Mouse (Mus musculus): ENCODE measurements around the gene Rbbp4. TPM values are rescaled to one million over a fixed set of nuclear protein-coding genes. Genes with fewer than 3 reads are reported as not detected.

Rbbp4 gene
- total and polyA plus RNA-seq, 3 experiments: 41.4 to 179 (median 73.3) TPM

DNA sequence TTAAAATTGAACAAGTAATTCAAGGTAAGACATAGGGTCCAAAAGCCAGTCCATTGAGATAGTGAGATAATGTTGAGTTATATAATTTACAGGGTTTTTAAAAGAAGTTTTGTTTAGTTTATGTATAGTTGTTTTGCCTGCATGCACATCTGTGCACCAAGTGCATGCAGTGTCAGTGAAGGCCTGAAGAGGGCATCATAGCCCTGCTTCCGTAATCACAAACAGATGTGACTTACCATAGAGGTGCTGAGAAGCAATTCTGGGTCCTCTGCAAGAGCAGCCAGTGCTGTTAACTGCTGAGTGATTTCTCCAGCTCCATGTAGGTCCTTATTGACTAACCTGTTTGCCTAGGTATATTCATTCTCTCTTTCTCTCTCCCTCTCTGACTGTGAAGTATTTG lies 6.7 kb upstream of the Rbbp4 start:
- no peaks in the 10 kb centered on the region for H3K27me3 ChIP-seq (replicated peaks)
- H3K4me1 ChIP-seq (ENCODE audit: control insufficient read depth in 1 of 2, insufficient read depth in 2 of 2): peaks cover 5 to 23% of the 10 kb centered on the region in 2 experiments; a peak in 3 of 4 replicates
- no peak for DNase-seq (ENCODE audit: extremely low read depth)
- peaks cover 39 to 68% of the 10 kb centered on the region in 2 experiments for H3K36me3 ChIP-seq (replicated peaks in 1 of 2; ENCODE audit: control insufficient read depth in 1 of 2, insufficient read depth in 1 of 2, low read length in 1 of 2)
- H3K27ac ChIP-seq (ENCODE audit: insufficient read depth, low read depth): no peak overlapping the region
- H3K4me3 ChIP-seq (replicated peaks in 1 of 3; ENCODE audit: low read depth in 2 of 3, low read length in 2 of 3, poor library complexity in 1 of 3): no peak overlapping the region
- no peak overlapping the region for H3K9ac ChIP-seq (ENCODE audit: insufficient read depth, low read depth)
- TF ChIP-seq ZNF384 (IDR thresholded peaks at IDR 0.05; ENCODE audit: low read depth, low read length) (no peak), MAFK (IDR thresholded peaks at IDR 0.05; ENCODE audit: insufficient replicate concordance, low read length) (no peak), ZC3H11A (IDR thresholded peaks at IDR 0.05; ENCODE audit: low read depth, low read length) (no peak), POLR2A (IDR thresholded peaks at IDR 0.05; ENCODE audit: low read depth, low read length) (no peak), SIN3A (IDR thresholded peaks at IDR 0.05; ENCODE audit: low read length) (no peak), TCF12 (IDR thresholded peaks at IDR 0.05; ENCODE audit: low read depth, low read length) (no peak), ELF1 (IDR thresholded peaks at IDR 0.05; ENCODE audit: low read depth, low read length) (no peak)
- H3K9me3 ChIP-seq (replicated peaks; ENCODE audit: low read length): no peaks in the 10 kb centered on the region
- H3K79me2 ChIP-seq (replicated peaks; ENCODE audit: control insufficient read depth, extremely low read depth, insufficient read depth, poor library complexity, severe bottlenecking): peaks cover 14% of the 10 kb centered on the region
- in situ Hi-C loops (cut with MboI; ENCODE audit: low pct_ligation_motif_present, low pct_unique_long_range_greater_than_20kb, low sequenced_read_pairs) (no loop called here), dilution Hi-C loops (cut with MboI; ENCODE audit: extremely low pct_ligation_motif_present, extremely low pct_unique_long_range_greater_than_20kb, low sequenced_read_pairs) (no loop called here)
- no peak overlapping the region for H3K4me2 ChIP-seq (ENCODE audit: insufficient read depth, low read depth, poor library complexity, severe bottlenecking)

DNA sequence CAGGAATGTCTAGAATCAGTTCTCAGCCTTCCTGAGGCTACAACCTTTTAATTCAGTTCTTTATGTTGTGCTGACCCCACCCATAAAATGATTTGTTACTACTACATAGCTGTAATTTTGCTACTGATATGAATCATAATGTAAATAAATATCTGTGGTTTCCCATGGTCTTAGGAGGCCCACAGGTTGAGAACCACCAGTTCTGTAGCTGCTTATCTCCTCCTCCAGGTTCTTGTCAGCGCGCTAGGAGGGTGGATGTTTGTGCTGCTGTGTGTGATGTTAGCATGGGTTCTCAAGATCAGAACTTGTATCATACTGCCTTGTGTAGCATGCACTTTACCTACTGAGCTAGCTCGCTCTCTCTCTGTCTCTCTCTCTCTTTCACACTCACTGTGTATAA lies 4.6 kb upstream of the Rbbp4 start:
- in situ Hi-C loops (cut with MboI; ENCODE audit: low pct_ligation_motif_present, low pct_unique_long_range_greater_than_20kb, low sequenced_read_pairs) (no loop called here), dilution Hi-C loops (cut with MboI; ENCODE audit: extremely low pct_ligation_motif_present, extremely low pct_unique_long_range_greater_than_20kb, low sequenced_read_pairs) (no loop called here)
- no peaks in the 10 kb centered on the region for H3K9me3 ChIP-seq (replicated peaks; ENCODE audit: low read length)

DNA sequence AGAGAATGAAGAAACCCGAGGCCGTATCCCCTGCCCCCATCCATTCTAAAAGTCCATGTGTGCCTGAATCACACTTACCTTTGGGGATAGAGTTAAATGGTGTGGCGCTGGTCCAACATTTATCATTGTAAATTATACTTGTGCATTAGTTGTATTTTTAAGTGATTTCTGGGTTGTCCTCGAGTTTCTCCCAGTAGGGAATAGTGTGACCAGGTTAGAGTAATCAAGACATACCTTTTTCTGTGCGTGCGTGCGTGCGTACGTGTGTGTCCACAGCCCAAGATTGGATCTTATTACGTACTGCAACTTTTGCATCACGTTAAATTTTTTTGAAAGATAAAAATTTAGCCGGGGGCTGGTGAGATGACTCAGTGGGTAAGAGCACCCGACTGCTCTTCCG lies 1.1 kb upstream of the Rbbp4 start:
- TF ChIP-seq NRF1 (IDR thresholded peaks at IDR 0.05; ENCODE audit: low read depth, low read length): no peak
- Histone ChIP-seq H3K4me2 (ENCODE audit: insufficient read depth, low read depth, poor library complexity, severe bottlenecking) (peak overlapping the region; percentile 47), H3K27me3 (replicated peaks) (no peaks in the 10 kb centered on the region), H3K79me2 (replicated peaks; ENCODE audit: control insufficient read depth, extremely low read depth, insufficient read depth, poor library complexity, severe bottlenecking) (peaks cover 54% of the 10 kb centered on the region), H3K4me1 (ENCODE audit: control insufficient read depth in 1 of 2, insufficient read depth in 2 of 2) (peaks cover 7 to 49% of the 10 kb centered on the region in 2 experiments; a peak in 3 of 4 replicates), H3K9me3 (replicated peaks; ENCODE audit: low read length) (no peaks in the 10 kb centered on the region), H3K9ac (ENCODE audit: insufficient read depth, low read depth) (peak overlapping the region; percentile 99), H3K36me3 (replicated peaks in 1 of 2; ENCODE audit: control insufficient read depth in 1 of 2, insufficient read depth in 1 of 2, low read length in 1 of 2) (peaks cover 28 to 46% of the 10 kb centered on the region in 2 experiments), H3K4me3 (replicated peaks in 1 of 3; ENCODE audit: low read depth in 2 of 3, low read length in 2 of 3, poor library complexity in 1 of 3) (peak overlapping the region; percentile 66 to 84 (median 74)), H3K27ac (ENCODE audit: insufficient read depth, low read depth) (peak overlapping the region; percentile 95)
- in situ Hi-C loops (cut with MboI; ENCODE audit: low pct_ligation_motif_present, low pct_unique_long_range_greater_than_20kb, low sequenced_read_pairs): no loop called here
- peak; percentile 44 for DNase-seq (ENCODE audit: extremely low read depth)
- dilution Hi-C loops (cut with MboI; ENCODE audit: extremely low pct_ligation_motif_present, extremely low pct_unique_long_range_greater_than_20kb, low sequenced_read_pairs): no loop called here

More for the DNA sequence above, 4.6 kb upstream of the Rbbp4 start:
- Histone ChIP-seq H3K4me2 (ENCODE audit: insufficient read depth, low read depth, poor library complexity, severe bottlenecking) (no peak overlapping the region), H3K27ac (ENCODE audit: insufficient read depth, low read depth) (no peak overlapping the region), H3K9ac (ENCODE audit: insufficient read depth, low read depth) (no peak overlapping the region), H3K4me1 (ENCODE audit: control insufficient read depth in 1 of 2, insufficient read depth in 2 of 2) (peaks cover 5 to 24% of the 10 kb centered on the region in 2 experiments; a peak in 3 of 4 replicates), H3K79me2 (replicated peaks; ENCODE audit: control insufficient read depth, extremely low read depth, insufficient read depth, poor library complexity, severe bottlenecking) (peaks cover 20% of the 10 kb centered on the region), H3K4me3 (replicated peaks in 1 of 3; ENCODE audit: low read depth in 2 of 3, low read length in 2 of 3, poor library complexity in 1 of 3) (no peak overlapping the region), H3K36me3 (replicated peaks in 1 of 2; ENCODE audit: control insufficient read depth in 1 of 2, insufficient read depth in 1 of 2, low read length in 1 of 2) (peaks cover 28 to 52% of the 10 kb centered on the region in 2 experiments), H3K27me3 (replicated peaks) (no peaks in the 10 kb centered on the region)
- TF ChIP-seq CHD2 (IDR thresholded peaks at IDR 0.05; ENCODE audit: low read length) (no peak), BHLHE40 (IDR thresholded peaks at IDR 0.05; ENCODE audit: low read depth, low read length) (no peak), RAD21 (IDR thresholded peaks at IDR 0.05; ENCODE audit: low read depth, low read length) (no peak), TBP (conservative IDR thresholded peaks at IDR 0.05; ENCODE audit: low read depth, low read length) (no peak), MXI1 (IDR thresholded peaks at IDR 0.05; ENCODE audit: low read depth, low read length) (no peak), MYC (IDR thresholded peaks at IDR 0.05; ENCODE audit: low read depth, low read length) (no peak), MEF2A (IDR thresholded peaks at IDR 0.05; ENCODE audit: borderline replicate concordance, low read depth, low read length) (no peak), ETS1 (conservative IDR thresholded peaks at IDR 0.05; ENCODE audit: low read depth, low read length) (no peak), GABPA (IDR thresholded peaks at IDR 0.05; ENCODE audit: insufficient replicate concordance, low read depth, low read length) (no peak), RCOR1 (conservative IDR thresholded peaks at IDR 0.05; ENCODE audit: low read depth, low read length) (no peak), ELF1 (IDR thresholded peaks at IDR 0.05; ENCODE audit: low read depth, low read length) (no peak)
- DNase-seq (ENCODE audit: extremely low read depth): no peak

Measured in CH12.LX (cell line).